Mouse (Mus musculus): ENCODE measurements around the gene Mettl1. TPM values are rescaled to one million over a fixed set of nuclear protein-coding genes. Genes with fewer than 3 reads are reported as not detected.
A peak's percentile ranks its signal among the peaks of the same experiment; 100 is the strongest.
"Not testable (repeated sequence)": the region's sequence is repeated elsewhere in the genome, so short reads cannot be mapped to it uniquely, and the experiment has no call there.

The Mettl1 gene
- total RNA-seq, 1 experiment from 2014 or later = 12.4 TPM

- DNase-seq = no peak
Observed at GRCm38 (mm10) chr10:127047954-127048353, 6.7 kb downstream of the Mettl1 start, which contains the start of gene Cyp27b1. Gene Cyp27b1 (plus strand): TSS chr10:127048250.

GRCm38 (mm10) chr10:127048608-127049394 is 7.6 kb downstream of the Mettl1 start:
- DNase-seq = no peak

GRCm38 (mm10) chr10:127049395-127050118 is 8.3 kb downstream of the Mettl1 start:
- peak; percentile 45 for DNase-seq

DNA sequence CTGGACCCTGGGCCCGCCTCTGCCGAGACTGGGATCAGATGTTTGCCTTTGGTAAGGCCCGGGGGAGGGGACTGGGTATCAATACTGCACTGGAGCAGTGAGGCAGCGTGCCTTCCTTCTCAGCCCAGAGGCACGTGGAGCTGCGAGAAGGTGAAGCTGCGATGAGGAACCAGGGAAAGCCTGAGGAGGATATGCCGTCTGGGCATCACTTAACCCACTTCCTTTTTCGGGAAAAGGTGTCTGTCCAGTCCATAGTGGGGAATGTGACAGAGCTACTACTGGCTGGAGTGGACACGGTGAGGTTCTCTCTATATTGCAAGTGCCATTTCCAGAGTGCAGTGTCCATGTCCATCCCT is 8.9 kb downstream of the Mettl1 start:
- no peak for DNase-seq

- DNase-seq = no peak
Observed at GRCm38 (mm10) chr10:127054646-127055045, 13.4 kb downstream of the Mettl1 start.

DNA sequence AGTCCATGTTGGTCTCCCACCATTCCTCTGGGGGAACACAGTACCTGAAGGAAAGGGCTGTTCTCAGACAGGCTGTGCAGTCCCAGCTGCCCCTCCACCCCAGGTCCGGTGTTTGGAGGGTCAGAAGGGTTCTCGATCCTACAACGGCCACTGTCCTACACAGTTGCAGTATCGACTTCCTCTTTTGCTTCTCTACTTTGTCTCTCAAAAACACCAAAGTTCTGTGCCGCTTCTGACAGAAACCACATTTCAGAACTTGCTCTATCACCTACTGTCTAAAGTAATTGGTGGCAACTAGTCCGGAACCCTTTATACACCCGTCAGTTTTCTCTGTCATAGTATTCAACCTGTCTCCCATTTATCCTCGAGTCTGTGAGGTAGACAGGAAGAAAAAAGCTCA is 14.2 kb downstream of the Mettl1 start:
- DNase-seq = no peak

GRCm38 (mm10) chr10:127056490-127056889 is 15.3 kb downstream of the Mettl1 start:
- DNase-seq = no peak

GRCm38 (mm10) chr10:127058161-127058560 is 16.9 kb downstream of the Mettl1 start:
- DNase-seq = peak; percentile 90

DNA sequence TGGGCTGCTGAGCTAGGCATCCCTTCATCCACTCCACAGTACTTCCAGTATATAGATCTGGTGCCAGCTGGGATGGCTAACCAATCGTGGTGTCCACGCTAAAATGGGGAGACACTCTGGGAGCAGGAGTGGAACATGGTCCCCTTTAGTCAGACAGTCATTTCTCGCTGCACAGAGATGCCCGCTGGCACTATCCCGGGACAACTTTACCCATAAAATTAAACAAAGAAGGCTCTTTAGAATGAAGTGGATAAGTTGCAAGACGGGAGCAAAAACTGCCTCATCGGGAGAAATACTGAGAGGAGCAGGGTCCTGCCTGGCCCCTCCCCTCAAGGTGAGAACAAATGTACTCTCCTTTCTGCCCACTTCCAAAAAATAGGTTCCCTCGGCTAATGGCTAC is 17.5 kb downstream of the Mettl1 start:
- no peak for DNase-seq

DNA sequence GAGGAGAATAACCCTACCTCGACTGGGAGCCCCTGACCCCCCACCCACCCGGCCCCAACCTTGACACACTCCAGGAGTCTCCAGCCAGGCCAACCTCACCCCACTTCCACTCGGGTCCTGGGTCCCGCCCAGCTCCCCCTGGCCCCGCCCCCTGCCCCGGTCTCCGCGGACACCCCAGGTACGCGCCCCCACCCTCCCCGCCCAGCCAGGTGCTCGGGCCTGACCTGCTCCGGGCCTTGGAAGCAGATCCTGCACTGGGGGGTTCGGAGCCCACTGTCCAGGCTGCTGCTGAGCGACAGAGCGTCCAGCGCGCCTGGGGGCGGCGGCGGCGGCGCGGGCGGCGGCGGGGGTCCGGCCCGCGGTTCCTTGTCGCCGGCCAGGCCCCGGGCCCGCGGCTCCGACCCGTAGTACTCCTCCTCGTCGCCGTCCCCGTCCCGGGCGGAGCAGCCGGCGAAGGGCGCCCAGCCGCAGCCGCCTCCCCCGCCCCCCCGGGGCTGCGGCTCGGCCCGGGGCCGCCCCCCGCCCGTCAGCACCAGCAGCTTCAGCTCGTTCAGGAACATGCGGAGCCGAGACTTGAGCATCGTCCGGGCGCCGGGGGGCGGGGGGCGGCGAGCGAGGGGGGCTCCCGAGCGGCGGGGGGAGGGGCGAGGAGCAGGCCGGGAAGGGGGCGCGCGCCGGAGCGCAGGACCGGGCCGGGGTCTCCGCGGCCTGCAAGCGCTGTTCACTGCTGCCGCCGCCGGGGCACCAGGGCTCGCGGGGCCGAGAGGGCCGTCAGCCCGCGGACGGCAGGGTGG is 18.2 kb downstream of the Mettl1 start:
- DNase-seq = peak; percentile 45

DNA sequence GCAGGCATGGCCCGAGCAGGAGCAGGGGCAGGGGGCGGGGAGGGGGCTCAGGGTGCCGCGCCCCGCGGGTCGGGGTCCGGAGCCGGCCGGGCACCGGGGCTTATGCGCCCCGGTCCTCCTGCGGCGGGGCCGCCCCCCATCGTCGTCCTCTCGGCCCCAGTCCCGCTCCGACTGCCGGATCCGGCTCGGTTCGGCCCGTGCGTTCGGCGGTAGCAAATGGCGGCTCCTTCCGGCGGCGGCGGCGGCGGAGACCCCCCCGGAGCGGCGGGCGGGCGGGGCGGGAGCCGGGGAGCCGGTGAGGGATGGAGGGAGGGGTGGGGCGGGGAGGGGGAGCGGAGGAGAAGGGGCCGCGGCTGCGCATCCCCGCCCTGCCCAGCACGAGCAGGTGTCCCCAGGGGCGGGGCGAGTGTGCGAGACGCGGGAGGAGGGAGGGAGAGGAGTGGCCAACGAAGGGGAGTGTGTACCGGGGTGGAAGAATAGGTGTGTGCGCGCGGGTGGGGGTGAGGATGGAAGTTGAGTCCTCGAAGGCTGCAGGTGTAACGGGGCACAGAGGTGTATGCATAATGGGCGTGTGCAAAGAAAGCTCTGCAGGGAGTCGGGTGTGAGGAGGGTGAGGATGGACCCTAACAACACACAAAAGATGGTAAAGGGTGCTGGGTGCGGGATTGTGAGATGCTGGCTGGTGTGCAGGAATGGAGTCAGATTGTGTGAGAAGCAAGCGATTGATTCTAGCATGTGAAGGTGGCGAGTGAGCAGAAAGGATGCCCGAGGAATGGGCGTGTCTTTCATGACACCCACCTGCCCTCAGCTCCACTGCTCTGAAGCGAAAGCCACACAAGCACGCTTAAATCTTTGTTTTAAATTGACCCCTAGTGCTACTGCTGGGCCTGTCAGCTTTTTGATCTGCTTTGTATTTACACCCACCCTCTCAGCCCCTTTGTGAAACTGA is 19.0 kb downstream of the Mettl1 start, which contains the start of gene March9:
March9 (minus strand) TSS at position 217 of the 949 bp plus-strand sequence.
- peak; percentile 83 for DNase-seq

GRCm38 (mm10) chr10:127061085-127061484 is 19.9 kb downstream of the Mettl1 start:
- no peak for DNase-seq

- no peak for DNase-seq
Observed at GRCm38 (mm10) chr10:127061513-127061912, 20.3 kb downstream of the Mettl1 start.

DNA sequence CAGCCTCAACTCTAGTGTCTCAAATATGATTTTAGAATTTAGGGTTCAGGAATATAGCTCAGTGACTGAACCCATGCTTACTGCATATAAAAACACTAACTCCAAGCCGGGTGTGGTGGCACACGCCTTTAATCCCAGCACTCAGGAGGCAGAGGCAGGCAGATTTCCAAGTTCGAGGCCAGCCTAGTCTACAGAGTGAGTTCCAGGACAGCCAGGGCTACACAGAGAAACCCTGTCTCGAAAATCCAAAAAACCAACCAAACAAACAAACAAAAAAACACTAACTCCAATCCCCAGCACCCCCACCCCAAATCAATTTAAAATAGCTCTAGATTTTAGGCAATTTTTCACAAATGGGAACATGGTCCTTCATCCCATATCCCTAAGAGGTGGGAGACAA is 20.9 kb downstream of the Mettl1 start:
- DNase-seq = not testable (repeated sequence)

GRCm38 (mm10) chr10:127062503-127062902 is 21.3 kb downstream of the Mettl1 start:
- DNase-seq = no peak

- DNase-seq = peak; percentile 99
Observed at GRCm38 (mm10) chr10:127063239-127063872, 22.1 kb downstream of the Mettl1 start, which contains the start of gene Cdk4. Gene Cdk4 (plus strand): TSS chr10:127063534.

- peak; percentile 47 for DNase-seq
Observed at GRCm38 (mm10) chr10:127063913-127064870, 23.0 kb downstream of the Mettl1 start.

GRCm38 (mm10) chr10:127065981-127066380 is 24.8 kb downstream of the Mettl1 start:
- DNase-seq = no peak

GRCm38 (mm10) chr10:127066519-127067018 is 25.4 kb downstream of the Mettl1 start:
- DNase-seq = no peak

Measured in adrenal gland, postnatal 14 days (tissue).